Mouse (Mus musculus) CH12.LX (cell line): Measurements from ENCODE around the gene Rpl13a. TPM values are rescaled to one million over a fixed set of nuclear protein-coding genes. Genes with fewer than 3 reads are reported as not detected.

Experiments
- DNase-seq: peaks from one replicate; pipeline ENCODE4 v3.0.0-alpha.2; 2013; ENCODE audit errors: extremely low read depth
- H3K27ac ChIP-seq: 2 replicates; pipeline ENCODE4 v1.5.1; 2012; ENCODE audit warnings: low read depth, mild to moderate bottlenecking, control low read depth, moderate library complexity; ENCODE audit not compliant: insufficient read depth
- H3K27me3 ChIP-seq: replicated peaks from 2 replicates; pipeline ENCODE3; 2012; ENCODE audit warnings: inconsistent platforms
- H3K36me3 ChIP-seq, 2 experiments: replicated peaks in 1 of 2; 2 replicates each; pipeline versions ENCODE3 to v1.6.1; 2012; ENCODE audit warnings: inconsistent platforms in 1 of 2, low read length in 1 of 2, mild to moderate bottlenecking in 1 of 2, mixed read lengths in 1 of 2, moderate library complexity in 1 of 2; ENCODE audit not compliant: control insufficient read depth in 1 of 2, insufficient read depth in 1 of 2
- H3K4me1 ChIP-seq, 2 experiments: 2 replicates each; pipeline ENCODE4 v1.6.1; 2012; ENCODE audit warnings: inconsistent platforms in 1 of 2, moderate library complexity in 1 of 2; ENCODE audit not compliant: insufficient read depth in 2 of 2, control insufficient read depth in 1 of 2
- H3K4me2 ChIP-seq: 2 replicates; pipeline ENCODE4 v1.6.1; 2012; ENCODE audit warnings: low read depth, mild to moderate bottlenecking, control low read depth; ENCODE audit not compliant: poor library complexity, insufficient read depth, severe bottlenecking
- H3K4me3 ChIP-seq, 3 experiments: fragments of 150-350 bp in 1 of 3; sonication (generic) in 1 of 3; replicated peaks in 1 of 3; 2 replicates each; pipeline versions ENCODE3 to v1.5.1; 2011 to 2012; ENCODE audit warnings: low read depth in 2 of 3, low read length in 2 of 3, mild to moderate bottlenecking in 2 of 3, moderate library complexity in 2 of 3, control low read depth in 1 of 3, improper control_type of control experiment in 1 of 3, inconsistent platforms in 1 of 3, mixed read lengths in 1 of 3; ENCODE audit not compliant: poor library complexity in 1 of 3
- H3K79me2 ChIP-seq: replicated peaks from 2 replicates; pipeline ENCODE4 v1.6.1; 2012; ENCODE audit warnings: mild to moderate bottlenecking, moderate library complexity; ENCODE audit not compliant: control insufficient read depth, poor library complexity, insufficient read depth, severe bottlenecking; ENCODE audit errors: extremely low read depth
- H3K9ac ChIP-seq: 2 replicates; pipeline ENCODE4 v1.6.1; 2012; ENCODE audit warnings: low read depth, mild to moderate bottlenecking, control low read depth, moderate library complexity; ENCODE audit not compliant: insufficient read depth
- H3K9me3 ChIP-seq: replicated peaks from 2 replicates; pipeline ENCODE3; 2012; ENCODE audit warnings: low read length, inconsistent platforms, mixed read lengths
- CHD2 ChIP-seq: IDR thresholded peaks from 2 replicates; pipeline ENCODE4 v1.6.1; 2011; ENCODE audit warnings: low read length, improper control_type of control experiment
- CTCF ChIP-seq, 2 experiments: IDR thresholded peaks in 1 of 2; conservative IDR thresholded peaks in 1 of 2; 2 replicates each; pipeline ENCODE4 v1.5.1; 2011 to 2012; ENCODE audit warnings: low read depth in 2 of 2, low read length in 2 of 2, improper control_type of control experiment in 1 of 2, inconsistent platforms in 1 of 2, mild to moderate bottlenecking in 1 of 2, moderate library complexity in 1 of 2
- ELF1 ChIP-seq: IDR thresholded peaks from 2 replicates; pipeline ENCODE4 v1.6.1; 2014; ENCODE audit warnings: low read depth, mild to moderate bottlenecking, inconsistent platforms, low read length, improper control_type of control experiment
- GABPA ChIP-seq: IDR thresholded peaks from 2 replicates; pipeline ENCODE4 v1.6.1; 2012; ENCODE audit warnings: low read depth, low read length, improper control_type of control experiment, inconsistent platforms; ENCODE audit not compliant: insufficient replicate concordance
- HCFC1 ChIP-seq: IDR thresholded peaks from 2 replicates; pipeline ENCODE4 v1.6.1; 2012; ENCODE audit warnings: low read depth, mild to moderate bottlenecking, inconsistent platforms, low read length, improper control_type of control experiment
- JUN ChIP-seq: IDR thresholded peaks from 2 replicates; pipeline ENCODE4 v1.6.1; 2011; ENCODE audit warnings: low read depth, mild to moderate bottlenecking, low read length, improper control_type of control experiment, moderate library complexity; ENCODE audit not compliant: insufficient read depth
- JUND ChIP-seq: conservative IDR thresholded peaks from 2 replicates; pipeline ENCODE4 v1.6.1; 2011; ENCODE audit warnings: low read depth, low read length, improper control_type of control experiment
- MAFK ChIP-seq: IDR thresholded peaks from 2 replicates; pipeline ENCODE4 v1.6.1; 2011; ENCODE audit warnings: low read length, improper control_type of control experiment; ENCODE audit not compliant: insufficient replicate concordance
- MAX ChIP-seq: IDR thresholded peaks from 2 replicates; pipeline ENCODE4 v1.6.1; 2011; ENCODE audit warnings: low read length, improper control_type of control experiment
- MAZ ChIP-seq: IDR thresholded peaks from 2 replicates; pipeline ENCODE4 v1.6.1; 2012; ENCODE audit warnings: low read depth, mild to moderate bottlenecking, inconsistent platforms, low read length, improper control_type of control experiment, moderate library complexity
- MXI1 ChIP-seq: IDR thresholded peaks from 2 replicates; pipeline ENCODE4 v1.6.1; 2011; ENCODE audit warnings: mild to moderate bottlenecking, low read depth, low read length, improper control_type of control experiment
- MYC ChIP-seq: IDR thresholded peaks from 2 replicates; pipeline ENCODE4 v1.6.1; 2011; ENCODE audit warnings: low read depth, mild to moderate bottlenecking, improper control_type of control experiment, low read length
- NELFE ChIP-seq: IDR thresholded peaks from 2 replicates; pipeline ENCODE4 v1.6.1; 2011; ENCODE audit warnings: low read depth, low read length, improper control_type of control experiment
- NRF1 ChIP-seq: IDR thresholded peaks from 2 replicates; pipeline ENCODE4 v1.6.1; 2014; ENCODE audit warnings: low read depth, mild to moderate bottlenecking, inconsistent platforms, low read length, improper control_type of control experiment, moderate library complexity
- POLR2A ChIP-seq: IDR thresholded peaks from 2 replicates; pipeline ENCODE4 v1.6.1; 2011; ENCODE audit warnings: low read depth, mild to moderate bottlenecking, improper control_type of control experiment, low read length
- POLR2AphosphoS2 ChIP-seq: IDR thresholded peaks from 2 replicates; pipeline ENCODE4 v1.6.1; 2011; ENCODE audit warnings: low read depth, low read length, improper control_type of control experiment
- RAD21 ChIP-seq: IDR thresholded peaks from 2 replicates; pipeline ENCODE4 v1.6.1; 2011; ENCODE audit warnings: low read depth, mild to moderate bottlenecking, low read length, improper control_type of control experiment, moderate library complexity
- RCOR1 ChIP-seq: conservative IDR thresholded peaks from 2 replicates; pipeline ENCODE4 v1.6.1; 2012; ENCODE audit warnings: low read depth, mild to moderate bottlenecking, inconsistent platforms, low read length, improper control_type of control experiment
- SIN3A ChIP-seq: IDR thresholded peaks from 2 replicates; pipeline ENCODE4 v1.6.1; 2012; ENCODE audit warnings: low read length, improper control_type of control experiment, inconsistent platforms
- SMC3 ChIP-seq: IDR thresholded peaks from 2 replicates; pipeline ENCODE4 v1.6.1; 2011; ENCODE audit warnings: low read depth, low read length, improper control_type of control experiment
- TCF12 ChIP-seq: IDR thresholded peaks from 2 replicates; pipeline ENCODE4 v1.6.1; 2014; ENCODE audit warnings: low read depth, mild to moderate bottlenecking, inconsistent platforms, low read length, improper control_type of control experiment
- USF1 ChIP-seq: IDR thresholded peaks from 2 replicates; pipeline ENCODE4 v1.6.1; 2014; ENCODE audit warnings: low read depth, mild to moderate bottlenecking, inconsistent platforms, low read length, improper control_type of control experiment
- ZKSCAN1 ChIP-seq: IDR thresholded peaks from 2 replicates; pipeline ENCODE4 v1.6.1; 2012; ENCODE audit warnings: low read depth, inconsistent platforms, low read length, improper control_type of control experiment, borderline replicate concordance
- ZMIZ1 ChIP-seq: IDR thresholded peaks from 2 replicates; pipeline ENCODE4 v1.6.1; 2012; ENCODE audit warnings: low read depth, mild to moderate bottlenecking, inconsistent platforms, low read length, improper control_type of control experiment
- dilution Hi-C: fragments of 300-500 bp; cut with MboI; formaldehyde crosslinking; loops from 2 replicates; pipeline ENCODE4 v1.14.3; 2020; ENCODE audit warnings: low sequenced_read_pairs; ENCODE audit not compliant: extremely low pct_unique_long_range_greater_than_20kb, extremely low pct_ligation_motif_present
- in situ Hi-C: fragments of 300-500 bp; cut with MboI; formaldehyde crosslinking; loops from 3 replicates; pipeline ENCODE4 v1.14.3; 2019; ENCODE audit warnings: low sequenced_read_pairs, low pct_ligation_motif_present, low pct_unique_long_range_greater_than_20kb, mixed read lengths
- polyA plus RNA-seq: library from polyadenylated mRNA; unstranded; fragments of >175 nt; gene quantifications from 2 replicates; pipeline ENCODE4 v1.2.1, GENCODE M21; 2012; ENCODE audit warnings: low read depth; ENCODE audit not compliant: insufficient read length
- total RNA-seq, 2 experiments: library from RNA; depleted of rRNA; stranded (reverse); fragments of 300-350 nt in 1 of 2; fragments of >200 nt in 1 of 2; gene quantifications; 2 replicates each; pipeline ENCODE4 v1.2.3; 2012 to 2014

Gene Rpl13a
- total and polyA plus RNA-seq, 3 experiments: 2,822 to 5,043 (median 4,154) TPM

- no peak overlapping the region for H3K4me2 ChIP-seq
- H3K36me3 ChIP-seq: no peaks in the 10 kb centered on the region
- no peak overlapping the region for H3K4me3 ChIP-seq
- peak; percentile 31 for DNase-seq
- H3K4me1 ChIP-seq: peaks cover 3 to 24% of the 10 kb centered on the region in 2 experiments
- in situ Hi-C loops: no loop called here
- H3K27me3 ChIP-seq: no peaks in the 10 kb centered on the region
- dilution Hi-C loops: no loop called here
- H3K9me3 ChIP-seq: no peaks in the 10 kb centered on the region
- no peak overlapping the region for H3K27ac ChIP-seq
- no peak overlapping the region for H3K9ac ChIP-seq
- TF ChIP-seq USF1 (no peak), ZKSCAN1 (no peak), CTCF (conservative IDR thresholded peaks at IDR 0.05 in 1 of 2, IDR thresholded peaks at IDR 0.05 in 1 of 2; ENCODE audit: low read depth in 2 of 2, low read length in 2 of 2) (no peak), RCOR1 (no peak), POLR2AphosphoS2 (no peak), NELFE (no peak), ZMIZ1 (no peak), MYC (no peak), MXI1 (no peak), GABPA (no peak), HCFC1 (no peak), JUN (no peak), MAFK (no peak), TCF12 (no peak), ELF1 (no peak), RAD21 (no peak), MAX (no peak), JUND (no peak), SIN3A (no peak)
- no peaks in the 10 kb centered on the region for H3K79me2 ChIP-seq
These were observed 35.0 kb downstream of the Rpl13a start for GRCm38 (mm10) chr7:45093516-45093905.

GRCm38 (mm10) chr7:45092828-45093515 lies 35.6 kb downstream of the Rpl13a start:
- no peak for TF ChIP-seq CHD2
- TF ChIP-seq MAFK: no peak
- no peak for TF ChIP-seq MAZ
- no peak for TF ChIP-seq TCF12
- TF ChIP-seq POLR2A: no peak
- TF ChIP-seq NRF1: no peak
- TF ChIP-seq SMC3: no peak
- in situ Hi-C loops: no loop called here
- Histone ChIP-seq H3K27ac (no peak overlapping the region), H3K79me2 (no peaks in the 10 kb centered on the region), H3K27me3 (no peaks in the 10 kb centered on the region), H3K4me1 (peaks cover 3 to 22% of the 10 kb centered on the region in 2 experiments), H3K36me3 (no peaks in the 10 kb centered on the region), H3K9me3 (no peaks in the 10 kb centered on the region), H3K4me2 (no peak overlapping the region), H3K4me3 (no peak overlapping the region), H3K9ac (no peak overlapping the region)
- dilution Hi-C loops: no loop called here
- DNase-seq: no peak
